Mouse (Mus musculus) spleen, postnatal 10 days (tissue): Measurements from ENCODE around the gene Polr2e.

Experiments
- DNase-seq, 2 experiments: peaks; one replicate each; pipeline ENCODE4 v3.0.0; 2021 to 2022; ENCODE audit warnings: low spot score in 2 of 2

The Polr2e gene

GRCm38 (mm10) chr10:79989272-79989786 lies 50.3 kb downstream of the Polr2e start:
- no peak for DNase-seq

- DNase-seq = peak; percentile 45 to 64
Measured at GRCm38 (mm10) chr10:79988506-79989271, 50.9 kb downstream of the Polr2e start, which contains the start of gene Cnn2. Gene Cnn2, plus strand, starts transcription at chr10:79988584.

GRCm38 (mm10) chr10:79987771-79988505 lies 51.7 kb downstream of the Polr2e start:
- no peak for DNase-seq

- DNase-seq = peak; percentile 88 to 95
Measured at GRCm38 (mm10) chr10:79986963-79987362, 52.6 kb downstream of the Polr2e start.

- DNase-seq = peak; percentile 60 to 63
Measured at GRCm38 (mm10) chr10:79986232-79986878, 53.2 kb downstream of the Polr2e start.
